Mouse (Mus musculus) forebrain, embryonic 14.5 days (tissue): ENCODE measurements around the gene Primpol. TPM values are rescaled to one million over a fixed set of nuclear protein-coding genes. Genes with fewer than 3 reads are reported as not detected.

ENCODE experiments used
- ATAC-seq: fragments of 200-750 bp; cut with Nextera tagmentation; 2 replicates; pipeline ENCODE4 v1.8.0; 2017; ENCODE audit warnings: mild to moderate bottlenecking, moderate library complexity
- DNase-seq: peaks from one replicate; pipeline ENCODE4 v3.0.0-alpha.2; 2015; ENCODE audit warnings: low spot score
- H3K27ac ChIP-seq: fragments of 300-500 bp; sonication (generic); 2 replicates; pipeline ENCODE4 v1.5.1; 2014; ENCODE audit warnings: low read depth, mild to moderate bottlenecking, control low read depth, low read length, moderate library complexity
- H3K27me3 ChIP-seq: fragments of 300-500 bp; sonication (generic); replicated peaks from 2 replicates; pipeline ENCODE4 v1.6.1; 2014; ENCODE audit warnings: low read length, control low read depth, mixed read lengths; ENCODE audit not compliant: control insufficient read depth, insufficient read depth
- H3K36me3 ChIP-seq: fragments of 300-500 bp; sonication (generic); 2 replicates; pipeline ENCODE4 v1.6.1; 2014; ENCODE audit warnings: low read length, control low read depth; ENCODE audit not compliant: control insufficient read depth, insufficient read depth
- H3K4me1 ChIP-seq: fragments of 300-500 bp; sonication (generic); 2 replicates; pipeline ENCODE4 v1.6.1; 2014; ENCODE audit warnings: antibody characterized with exemption, low read length, control low read depth; ENCODE audit not compliant: control insufficient read depth, insufficient read depth
- H3K4me2 ChIP-seq: fragments of 300-500 bp; sonication (generic); 2 replicates; pipeline ENCODE4 v1.6.1; 2014; ENCODE audit warnings: mild to moderate bottlenecking, control low read depth, low read length
- H3K4me3 ChIP-seq: fragments of 300-500 bp; sonication (generic); 2 replicates; pipeline ENCODE4 v1.5.1; 2014; ENCODE audit warnings: low read depth, low read length, control low read depth
- H3K9ac ChIP-seq: fragments of 300-500 bp; sonication (generic); 2 replicates; pipeline ENCODE4 v1.6.1; 2014; ENCODE audit warnings: mild to moderate bottlenecking, low read length, control low read depth, moderate library complexity
- H3K9me3 ChIP-seq: fragments of 300-500 bp; sonication (generic); replicated peaks from 2 replicates; pipeline ENCODE4 v1.6.1; 2016; ENCODE audit warnings: low read length, control low read depth, mixed read lengths; ENCODE audit not compliant: control insufficient read depth
- WGBS: fragments of 180-500 bp; shearing (Covaris S2); extraction: QIAGEN DNeasy Blood & Tissue Kit; methylation state at CpG from one replicate; pipeline ENCODE4 v1.1.7; 2014; 5-methylcytosine and 5-hydroxymethylcytosine counted together
- polyA plus RNA-seq: library from polyadenylated mRNA; unstranded; fragments of >200 nt; fragmentation: Nextera tagmentation; extraction: Ambion mirVana; gene quantifications from 2 replicates; pipeline ENCODE4 v1.2.1, GENCODE M21; 2014

The Primpol gene
- polyA plus RNA-seq, 1 experiment from 2014 or later: 6.7 TPM

GRCm38 (mm10) chr8:46613377-46613776 is 3.6 kb downstream of the Primpol start:
- Histone ChIP-seq H3K4me3 (no peak overlapping the region), H3K4me2 (no peak overlapping the region), H3K36me3 (no peaks in the 10 kb centered on the region), H3K4me1 (no peaks in the 10 kb centered on the region), H3K9me3 (no peaks in the 10 kb centered on the region), H3K27me3 (no peaks in the 10 kb centered on the region), H3K27ac (no peak overlapping the region), H3K9ac (no peak overlapping the region)
- DNase-seq (no peak), ATAC-seq (no peak)
- whole genome bisulfite sequencing: 60% methylated on average over 4 of the region's 4 CpGs

GRCm38 (mm10) chr8:46612913-46613312 is 4.1 kb downstream of the Primpol start:
- Histone ChIP-seq H3K4me1 (no peaks in the 10 kb centered on the region), H3K27ac (no peak overlapping the region), H3K4me2 (no peak overlapping the region), H3K4me3 (no peak overlapping the region), H3K9me3 (no peaks in the 10 kb centered on the region), H3K27me3 (no peaks in the 10 kb centered on the region), H3K9ac (no peak overlapping the region), H3K36me3 (no peaks in the 10 kb centered on the region)
- ATAC-seq (no peak), DNase-seq (no peak)
- WGBS: 87% methylated on average over 4 of the region's 4 CpGs

GRCm38 (mm10) chr8:46611557-46611956 is 5.5 kb downstream of the Primpol start:
- Histone ChIP-seq H3K4me3 (no peak overlapping the region), H3K36me3 (0 out of 2 replicates have a peak, but pooled peaks cover 2% of the 10 kb centered on the region), H3K27me3 (no peaks in the 10 kb centered on the region), H3K4me2 (no peak overlapping the region), H3K4me1 (no peaks in the 10 kb centered on the region), H3K9me3 (no peaks in the 10 kb centered on the region), H3K27ac (no peak overlapping the region), H3K9ac (no peak overlapping the region)
- WGBS: 91% methylated on average over 8 of the region's 8 CpGs
- DNase-seq (no peak), ATAC-seq (no peak)

- no peak for ATAC-seq
- WGBS: 76% methylated on average over 1 of the region's 1 CpGs
- H3K36me3 ChIP-seq: peaks cover 7% of the 10 kb centered on the region; the same call in 1 of the 2 replicates
Measured at GRCm38 (mm10) chr8:46606930-46607329, 10.1 kb downstream of the Primpol start.

GRCm38 (mm10) chr8:46603587-46603986 is 13.4 kb downstream of the Primpol start:
- no peak overlapping the region for H3K4me2 ChIP-seq
- no peak for ATAC-seq
- H3K9me3 ChIP-seq: no peaks in the 10 kb centered on the region
- H3K4me3 ChIP-seq: no peak overlapping the region
- H3K27me3 ChIP-seq: no peaks in the 10 kb centered on the region
- DNase-seq: no peak
- H3K36me3 ChIP-seq: peaks cover 9% of the 10 kb centered on the region; the same call in 1 of the 2 replicates
- H3K4me1 ChIP-seq: no peaks in the 10 kb centered on the region
- H3K9ac ChIP-seq: no peak overlapping the region
- H3K27ac ChIP-seq: no peak overlapping the region
- 89% methylated on average over 5 of the region's 5 CpGs for WGBS

More at GRCm38 (mm10) chr8:46606930-46607329, 10.1 kb downstream of the Primpol start:
- Histone ChIP-seq H3K9ac (no peak overlapping the region), H3K4me3 (no peak overlapping the region), H3K9me3 (no peaks in the 10 kb centered on the region), H3K27ac (no peak overlapping the region), H3K27me3 (no peaks in the 10 kb centered on the region), H3K4me2 (no peak overlapping the region), H3K4me1 (no peaks in the 10 kb centered on the region)
- DNase-seq: no peak

- 74% methylated on average over 10 of the region's 10 CpGs for WGBS
Measured at GRCm38 (mm10) chr8:46600959-46601707, 15.9 kb downstream of the Primpol start.

GRCm38 (mm10) chr8:46599314-46599904 is 17.6 kb downstream of the Primpol start:
- DNase-seq: no peak
- no peaks in the 10 kb centered on the region for H3K4me1 ChIP-seq
- 0 out of 2 replicates have a peak, but pooled peaks cover 2% of the 10 kb centered on the region for H3K36me3 ChIP-seq
- H3K9ac ChIP-seq: no peak overlapping the region
- 95% methylated on average over 7 of the region's 7 CpGs for WGBS
- no peak for ATAC-seq
- no peak overlapping the region for H3K4me3 ChIP-seq
- no peaks in the 10 kb centered on the region for H3K9me3 ChIP-seq
- no peak overlapping the region for H3K27ac ChIP-seq
- no peak overlapping the region for H3K4me2 ChIP-seq
- no peaks in the 10 kb centered on the region for H3K27me3 ChIP-seq

More at GRCm38 (mm10) chr8:46600959-46601707, 15.9 kb downstream of the Primpol start:
- H3K9me3 ChIP-seq: no peaks in the 10 kb centered on the region
- H3K4me3 ChIP-seq: no peak overlapping the region
- no peaks in the 10 kb centered on the region for H3K4me1 ChIP-seq
- no peak overlapping the region for H3K9ac ChIP-seq
- H3K36me3 ChIP-seq: peaks cover 7% of the 10 kb centered on the region; the same call in 1 of the 2 replicates
- DNase-seq (no peak), ATAC-seq (no peak)
- no peak overlapping the region for H3K4me2 ChIP-seq
- H3K27ac ChIP-seq: no peak overlapping the region
- no peaks in the 10 kb centered on the region for H3K27me3 ChIP-seq

GRCm38 (mm10) chr8:46598753-46599152 is 18.3 kb downstream of the Primpol start:
- H3K27ac ChIP-seq: no peak overlapping the region
- H3K4me2 ChIP-seq: no peak overlapping the region
- no peaks in the 10 kb centered on the region for H3K27me3 ChIP-seq
- DNase-seq (no peak), ATAC-seq (no peak)
- H3K4me1 ChIP-seq: no peaks in the 10 kb centered on the region
- H3K9me3 ChIP-seq: no peaks in the 10 kb centered on the region
- H3K9ac ChIP-seq: no peak overlapping the region
- 0 out of 2 replicates have a peak, but pooled peaks cover 2% of the 10 kb centered on the region for H3K36me3 ChIP-seq
- no peak overlapping the region for H3K4me3 ChIP-seq
- 96% methylated on average over 5 of the region's 5 CpGs for WGBS

GRCm38 (mm10) chr8:46598114-46598513 is 18.9 kb downstream of the Primpol start:
- no peaks in the 10 kb centered on the region for H3K9me3 ChIP-seq
- no peaks in the 10 kb centered on the region for H3K4me1 ChIP-seq
- H3K27me3 ChIP-seq: no peaks in the 10 kb centered on the region
- WGBS: 85% methylated on average over 2 of the region's 2 CpGs
- H3K27ac ChIP-seq: no peak overlapping the region
- no peak overlapping the region for H3K4me3 ChIP-seq
- DNase-seq: no peak
- ATAC-seq: no peak
- no peak overlapping the region for H3K4me2 ChIP-seq
- H3K36me3 ChIP-seq: 0 out of 2 replicates have a peak, but pooled peaks cover 2% of the 10 kb centered on the region
- H3K9ac ChIP-seq: no peak overlapping the region
